Mouse (Mus musculus) kidney, embryonic 14.5 days (tissue): ENCODE data around the gene Wnk2. TPM values are rescaled to one million over a fixed set of nuclear protein-coding genes. Genes with fewer than 3 reads are reported as not detected.
A peak's percentile ranks its signal among the peaks of the same experiment; 100 is the strongest.

Source experiments
- ATAC-seq: fragments of 200-750 bp; cut with Nextera tagmentation; 2 replicates; pipeline ENCODE4 v1.8.0; 2017; ENCODE audit warnings: moderate number of reproducible peaks, mild to moderate bottlenecking, moderate TSS enrichment, moderate library complexity; ENCODE audit not compliant: low FRiP score, low TSS enrichment
- H3K27ac ChIP-seq: fragments of 300-500 bp; sonication (generic); 2 replicates; pipeline ENCODE4 v1.5.1; 2014; ENCODE audit warnings: low read depth, mild to moderate bottlenecking, low read length, moderate library complexity, mixed read lengths
- H3K27me3 ChIP-seq: fragments of 300-500 bp; sonication (generic); 2 replicates; pipeline ENCODE4 v1.6.1; 2014; ENCODE audit warnings: mild to moderate bottlenecking, low read length; ENCODE audit not compliant: control insufficient read depth, insufficient read depth
- H3K36me3 ChIP-seq: fragments of 300-500 bp; sonication (generic); 2 replicates; pipeline ENCODE4 v1.6.1; 2014; ENCODE audit warnings: low read length, mixed read lengths; ENCODE audit not compliant: control insufficient read depth, insufficient read depth
- H3K4me1 ChIP-seq: fragments of 300-500 bp; sonication (generic); 2 replicates; pipeline ENCODE4 v1.6.1; 2014; ENCODE audit warnings: low read length, mixed read lengths; ENCODE audit not compliant: control insufficient read depth, insufficient read depth
- H3K4me2 ChIP-seq: fragments of 300-500 bp; sonication (generic); replicated peaks from 2 replicates; pipeline ENCODE4 v1.6.1; 2014; ENCODE audit warnings: low read depth, mild to moderate bottlenecking, low read length
- H3K4me3 ChIP-seq: fragments of 300-500 bp; sonication (generic); 2 replicates; pipeline ENCODE4 v1.5.1; 2014; ENCODE audit warnings: mild to moderate bottlenecking, low read length
- H3K9ac ChIP-seq: fragments of 300-500 bp; sonication (generic); 2 replicates; pipeline ENCODE4 v1.6.1; 2014; ENCODE audit warnings: low read depth, mild to moderate bottlenecking, low read length, moderate library complexity
- H3K9me3 ChIP-seq: fragments of 300-500 bp; sonication (generic); 2 replicates; pipeline ENCODE4 v1.6.1; 2016; ENCODE audit warnings: low read length; ENCODE audit not compliant: control insufficient read depth
- WGBS: fragments of 180-500 bp; shearing (Covaris S2); extraction: QIAGEN DNeasy Blood & Tissue Kit; methylation state at CpG from one replicate; pipeline ENCODE4 v1.1.7; 2014; 5-methylcytosine and 5-hydroxymethylcytosine counted together
- polyA plus RNA-seq: library from polyadenylated mRNA; unstranded; fragments of >200 nt; fragmentation: Nextera tagmentation; extraction: Ambion mirVana; gene quantifications from 2 replicates; pipeline ENCODE4 v1.2.1, GENCODE M21; 2014

Wnk2 gene
- polyA plus RNA-seq, 1 experiment from 2014 or later, result 1.7 TPM

DNA sequence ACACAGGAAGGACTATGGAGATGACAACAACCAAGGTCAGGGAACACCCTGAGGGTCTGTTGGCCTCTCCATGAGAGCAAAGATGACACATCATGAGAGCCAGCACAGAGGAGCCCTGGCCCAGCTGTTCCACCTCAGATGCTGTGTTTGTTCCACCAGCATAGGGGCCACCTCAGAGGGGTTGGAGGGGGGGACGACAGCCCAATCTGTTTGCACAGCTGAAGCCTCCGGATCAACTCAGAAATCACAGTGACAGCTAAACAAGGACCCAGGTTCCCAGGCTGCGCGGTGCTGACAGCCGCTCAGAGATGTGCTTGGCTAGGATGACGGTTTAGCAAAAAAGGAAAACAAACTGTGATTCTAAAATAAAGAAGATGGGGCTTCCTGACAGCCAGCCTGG lies 53.1 kb downstream of the Wnk2 start:
- no peak overlapping the region for H3K9ac ChIP-seq
- 28% methylated on average over 6 of the region's 6 CpGs for WGBS
- H3K4me3 ChIP-seq, result no peak overlapping the region
- no peaks in the 10 kb centered on the region for H3K9me3 ChIP-seq
- no peaks in the 10 kb centered on the region for H3K27me3 ChIP-seq
- ATAC-seq, result 0 out of 2 replicates have a peak, but pooled peaks have one; percentile 20
- H3K4me1 ChIP-seq, result no peaks in the 10 kb centered on the region
- no peak overlapping the region for H3K27ac ChIP-seq
- no peak overlapping the region for H3K4me2 ChIP-seq
- no peaks in the 10 kb centered on the region for H3K36me3 ChIP-seq

DNA sequence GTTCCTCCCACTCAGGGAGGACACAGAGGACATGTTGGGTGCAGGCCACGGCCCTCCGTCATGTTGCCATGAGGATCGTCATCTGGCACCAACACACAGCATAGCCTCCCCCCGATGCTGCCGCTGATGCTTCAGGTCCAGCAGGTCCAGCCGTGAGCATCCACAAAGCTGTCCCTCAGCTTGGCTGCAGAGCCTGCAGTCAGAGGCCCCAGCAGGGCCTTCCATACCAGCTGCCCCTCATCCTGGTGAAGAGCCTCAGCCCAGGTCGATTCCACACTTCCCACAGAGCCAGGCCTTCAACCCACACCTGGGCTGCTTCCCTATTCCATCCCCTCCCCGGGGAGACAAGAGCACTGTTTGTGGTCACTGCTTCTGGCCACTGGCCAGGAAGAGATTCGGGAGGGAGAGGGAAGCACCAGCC lies 54.3 kb downstream of the Wnk2 start:
- Histone ChIP-seq H3K27ac (no peak overlapping the region), H3K27me3 (no peaks in the 10 kb centered on the region), H3K4me2 (no peak overlapping the region), H3K4me3 (no peak overlapping the region), H3K36me3 (no peaks in the 10 kb centered on the region), H3K9me3 (no peaks in the 10 kb centered on the region), H3K9ac (no peak overlapping the region), H3K4me1 (no peaks in the 10 kb centered on the region)
- ATAC-seq, result no peak
- 66% methylated on average over 9 of the region's 9 CpGs for WGBS

- 77% methylated on average over 9 of the region's 9 CpGs for WGBS
- H3K4me1 ChIP-seq, result no peaks in the 10 kb centered on the region
- no peak overlapping the region for H3K4me2 ChIP-seq
- H3K9ac ChIP-seq, result no peak overlapping the region
- no peak overlapping the region for H3K4me3 ChIP-seq
- ATAC-seq, result no peak
- H3K27me3 ChIP-seq, result no peaks in the 10 kb centered on the region
- H3K36me3 ChIP-seq, result no peaks in the 10 kb centered on the region
- H3K27ac ChIP-seq, result no peak overlapping the region
- H3K9me3 ChIP-seq, result no peaks in the 10 kb centered on the region
Observed at GRCm38 (mm10) chr13:49092596-49092995, 55.2 kb downstream of the Wnk2 start.

- Histone ChIP-seq H3K27ac (no peak overlapping the region), H3K4me1 (no peaks in the 10 kb centered on the region), H3K27me3 (no peaks in the 10 kb centered on the region), H3K9me3 (no peaks in the 10 kb centered on the region), H3K4me3 (no peak overlapping the region), H3K36me3 (no peaks in the 10 kb centered on the region), H3K4me2 (no peak overlapping the region), H3K9ac (no peak overlapping the region)
- ATAC-seq, result no peak
- 100% methylated on average over 1 of the region's 1 CpGs for WGBS
Observed at GRCm38 (mm10) chr13:49090176-49090575, 57.6 kb downstream of the Wnk2 start.

GRCm38 (mm10) chr13:49088874-49089273 lies 58.9 kb downstream of the Wnk2 start:
- Histone ChIP-seq H3K27ac (no peak overlapping the region), H3K36me3 (no peaks in the 10 kb centered on the region), H3K4me3 (no peak overlapping the region), H3K9ac (no peak overlapping the region), H3K27me3 (no peaks in the 10 kb centered on the region), H3K4me1 (no peaks in the 10 kb centered on the region), H3K9me3 (no peaks in the 10 kb centered on the region), H3K4me2 (no peak overlapping the region)
- no peak for ATAC-seq
- 82% methylated on average over 6 of the region's 6 CpGs for WGBS

GRCm38 (mm10) chr13:49087420-49087819 lies 60.4 kb downstream of the Wnk2 start:
- Histone ChIP-seq H3K9me3 (no peaks in the 10 kb centered on the region), H3K9ac (no peak overlapping the region), H3K4me1 (no peaks in the 10 kb centered on the region), H3K36me3 (no peaks in the 10 kb centered on the region), H3K4me3 (no peak overlapping the region), H3K27me3 (no peaks in the 10 kb centered on the region), H3K4me2 (no peak overlapping the region), H3K27ac (no peak overlapping the region)
- no peak for ATAC-seq
- 73% methylated on average over 7 of the region's 7 CpGs for WGBS

DNA sequence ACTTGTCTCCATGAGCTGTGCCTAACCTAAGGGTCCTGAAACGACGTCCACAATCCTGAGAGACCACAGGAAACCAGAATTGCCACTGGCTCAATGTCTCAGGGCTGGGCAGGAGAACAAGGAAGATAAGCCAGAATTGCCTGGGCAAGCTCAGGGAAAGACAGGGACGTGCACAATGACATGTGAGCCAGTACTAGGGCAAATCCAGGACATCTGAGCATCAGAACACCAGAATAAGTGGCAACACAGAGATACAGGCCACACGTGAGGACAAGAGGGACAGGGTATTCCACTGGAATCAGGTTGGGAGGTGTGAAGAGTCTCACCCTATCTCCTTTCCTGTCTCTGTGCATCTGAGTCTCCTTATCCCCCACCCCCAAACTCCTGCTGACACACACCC lies 61.4 kb downstream of the Wnk2 start:
- H3K4me3 ChIP-seq, result no peak overlapping the region
- no peaks in the 10 kb centered on the region for H3K27me3 ChIP-seq
- no peak for ATAC-seq
- no peak overlapping the region for H3K4me2 ChIP-seq
- WGBS, result 80% methylated on average over 4 of the region's 4 CpGs
- no peaks in the 10 kb centered on the region for H3K4me1 ChIP-seq
- no peaks in the 10 kb centered on the region for H3K9me3 ChIP-seq
- no peaks in the 10 kb centered on the region for H3K36me3 ChIP-seq
- no peak overlapping the region for H3K27ac ChIP-seq
- H3K9ac ChIP-seq, result no peak overlapping the region

GRCm38 (mm10) chr13:49085211-49085610 lies 62.6 kb downstream of the Wnk2 start:
- no peak overlapping the region for H3K4me2 ChIP-seq
- 94% methylated on average over 9 of the region's 9 CpGs for WGBS
- no peak overlapping the region for H3K9ac ChIP-seq
- H3K27me3 ChIP-seq, result no peaks in the 10 kb centered on the region
- no peak overlapping the region for H3K27ac ChIP-seq
- H3K36me3 ChIP-seq, result no peaks in the 10 kb centered on the region
- no peak for ATAC-seq
- no peaks in the 10 kb centered on the region for H3K9me3 ChIP-seq
- H3K4me3 ChIP-seq, result no peak overlapping the region
- H3K4me1 ChIP-seq, result no peaks in the 10 kb centered on the region

DNA sequence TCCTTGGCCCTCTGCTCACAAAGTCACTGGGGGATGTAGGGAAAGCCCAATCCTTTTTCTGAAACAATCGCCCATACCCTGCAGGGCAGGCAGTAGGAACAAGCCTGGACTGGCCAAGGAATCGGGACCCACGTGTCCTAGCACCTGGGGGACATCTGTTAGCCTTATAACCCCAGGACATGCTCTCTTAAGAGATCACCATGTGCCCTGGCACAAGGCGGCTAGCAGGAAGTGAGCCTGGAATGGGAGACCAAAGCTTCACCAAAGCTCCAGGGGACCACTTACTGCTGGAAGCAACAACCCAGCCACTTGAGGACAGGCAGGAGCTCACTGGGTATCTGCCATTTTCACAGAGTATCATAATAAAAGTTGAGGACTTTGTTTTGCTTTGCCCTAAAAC lies 63.0 kb downstream of the Wnk2 start:
- no peaks in the 10 kb centered on the region for H3K36me3 ChIP-seq
- H3K4me2 ChIP-seq, result no peak overlapping the region
- no peaks in the 10 kb centered on the region for H3K9me3 ChIP-seq
- H3K9ac ChIP-seq, result no peak overlapping the region
- no peak overlapping the region for H3K27ac ChIP-seq
- no peak for ATAC-seq
- 83% methylated on average over 4 of the region's 4 CpGs for WGBS
- no peaks in the 10 kb centered on the region for H3K4me1 ChIP-seq
- H3K27me3 ChIP-seq, result no peaks in the 10 kb centered on the region
- no peak overlapping the region for H3K4me3 ChIP-seq

- Histone ChIP-seq H3K9me3 (no peaks in the 10 kb centered on the region), H3K36me3 (no peaks in the 10 kb centered on the region), H3K4me2 (no peak overlapping the region), H3K9ac (no peak overlapping the region), H3K27me3 (no peaks in the 10 kb centered on the region), H3K4me1 (no peaks in the 10 kb centered on the region), H3K27ac (no peak overlapping the region), H3K4me3 (no peak overlapping the region)
- no peak for ATAC-seq
- 75% methylated on average over 9 of the region's 9 CpGs for WGBS
Observed at GRCm38 (mm10) chr13:49083941-49084340, 63.9 kb downstream of the Wnk2 start.
